Mouse (Mus musculus) gastrocnemius, adult 2 months (tissue): ENCODE measurements around the gene Usp48. TPM values are rescaled to one million over a fixed set of nuclear protein-coding genes. Genes with fewer than 3 reads are reported as not detected.
"Not testable (repeated sequence)": the region's sequence is repeated elsewhere in the genome, so short reads cannot be mapped to it uniquely, and the experiment has no call there.

Source experiments
- DNase-seq: peaks from one replicate; pipeline ENCODE4 v3.0.0; 2022
- H3K27ac ChIP-seq: fragments of 200-600 bp; 2 replicates; pipeline ENCODE4 v1.8.1; 2022; ENCODE audit warnings: mild to moderate bottlenecking
- H3K4me3 ChIP-seq: fragments of 200-600 bp; 2 replicates; pipeline ENCODE4 v1.8.1; 2022; ENCODE audit warnings: mild to moderate bottlenecking, moderate library complexity
- CTCF ChIP-seq: fragments of 200-600 bp; IDR thresholded peaks from 2 replicates; pipeline ENCODE4 v1.8.1; 2022; ENCODE audit warnings: antibody characterized with exemption, mild to moderate bottlenecking, moderate library complexity
- intact Hi-C: fragments of 180-260 bp; cut with DNase I; formaldehyde crosslinking; loops from one replicate; pipeline ENCODE4 v1.15.1; 2025
- long read RNA-seq, 2 experiments: library from polyadenylated mRNA; stranded (forward); transcript quantifications; one replicate each; pipeline ENCODE4 v2.0.0; 2021
- total RNA-seq, 2 experiments: library from RNA; stranded (reverse); gene quantifications; 2 replicates each; pipeline ENCODE4 v1.2.3; 2021

The Usp48 gene
- total RNA-seq, result 10 to 100 TPM; 28.1 to 36.1 TPM
- long read RNA-seq, experiment 1, full-length matches to known transcripts, result 1 of 38 reads
- long read RNA-seq, experiment 1, partial matches to known transcripts, result 2 of 38 reads
- long read RNA-seq, experiment 1, other reads (novel, unspliced or antisense), result 35 of 38 reads
- long read RNA-seq, experiment 2, full-length matches to known transcripts, result 4 of 30 reads
- long read RNA-seq, experiment 2, partial matches to known transcripts, result 12 of 30 reads
- long read RNA-seq, experiment 2, other reads (novel, unspliced or antisense), result 14 of 30 reads

GRCm38 (mm10) chr4:137593601-137594495 lies at the start of gene Usp48:
Usp48 (plus strand) TSS chr4:137593755.
- peak within 1 kb of the TSS; percentile 100 for H3K27ac ChIP-seq
- H3K4me3 ChIP-seq, result peak within 1 kb of the TSS; percentile 77
- TF ChIP-seq CTCF, result no peak
- DNase-seq, result peak; percentile 100
- intact Hi-C loops, result no loop called here

GRCm38 (mm10) chr4:137545568-137545967 lies 48.0 kb upstream of the Usp48 start:
- TF ChIP-seq CTCF, result no peak
- intact Hi-C loops, result loop anchor here (1.0 kb wide), 1 partner anchor 102 kb away; no protein-coding TSS in a partner anchor
- Histone ChIP-seq H3K27ac (no peak overlapping the region), H3K4me3 (no peak overlapping the region)
- DNase-seq, result no peak

- intact Hi-C loops, result no loop called here
- peak; percentile 76 for TF ChIP-seq CTCF
- Histone ChIP-seq H3K27ac (no peak overlapping the region), H3K4me3 (no peak overlapping the region)
- peak; percentile 69 for DNase-seq
Measured at GRCm38 (mm10) chr4:137546003-137546525, 47.5 kb upstream of the Usp48 start.

GRCm38 (mm10) chr4:137553466-137553865 lies 40.1 kb upstream of the Usp48 start:
- intact Hi-C loops, result no loop called here
- Histone ChIP-seq H3K27ac (no peak overlapping the region), H3K4me3 (no peak overlapping the region)
- no peak for DNase-seq
- TF ChIP-seq CTCF, result no peak

- DNase-seq, result no peak
- Histone ChIP-seq H3K4me3 (no peak overlapping the region), H3K27ac (no peak overlapping the region)
- intact Hi-C loops, result no loop called here
- TF ChIP-seq CTCF, result no peak
Measured at GRCm38 (mm10) chr4:137556673-137557210, 36.8 kb upstream of the Usp48 start.

GRCm38 (mm10) chr4:137569873-137570272 lies 23.7 kb upstream of the Usp48 start:
- DNase-seq, result no peak
- intact Hi-C loops, result no loop called here
- Histone ChIP-seq H3K4me3 (no peak overlapping the region), H3K27ac (no peak overlapping the region)
- no peak for TF ChIP-seq CTCF

GRCm38 (mm10) chr4:137574469-137574868 lies 19.1 kb upstream of the Usp48 start, which contains the start of gene Ldlrad2:
Ldlrad2 (minus strand) TSS chr4:137574569.
- Histone ChIP-seq H3K4me3 (no peak within 1 kb of the TSS), H3K27ac (no peak within 1 kb of the TSS)
- DNase-seq, result no peak
- no peak for TF ChIP-seq CTCF
- intact Hi-C loops, result no loop called here

GRCm38 (mm10) chr4:137577486-137577885 lies 16.1 kb upstream of the Usp48 start:
- Histone ChIP-seq H3K4me3 (no peak overlapping the region), H3K27ac (no peak overlapping the region)
- no peak for TF ChIP-seq CTCF
- no peak for DNase-seq
- intact Hi-C loops, result no loop called here

- intact Hi-C loops, result no loop called here
- Histone ChIP-seq H3K4me3 (peak overlapping the region; percentile 60), H3K27ac (no peak overlapping the region)
- TF ChIP-seq CTCF, result peak; percentile 86
- peak; percentile 73 for DNase-seq
Measured at GRCm38 (mm10) chr4:137578181-137578845, 15.2 kb upstream of the Usp48 start.

GRCm38 (mm10) chr4:137579789-137580188 lies 13.8 kb upstream of the Usp48 start:
- intact Hi-C loops, result no loop called here
- Histone ChIP-seq H3K27ac (no peak overlapping the region), H3K4me3 (no peak overlapping the region)
- DNase-seq, result no peak
- no peak for TF ChIP-seq CTCF

- no peak overlapping the region for H3K4me3 ChIP-seq
- TF ChIP-seq CTCF, result no peak
- DNase-seq, result no peak
- H3K27ac ChIP-seq, result no peak overlapping the region
- intact Hi-C loops, result no loop called here
Measured at GRCm38 (mm10) chr4:137580299-137580698, 13.3 kb upstream of the Usp48 start.

GRCm38 (mm10) chr4:137581815-137582214 lies 11.7 kb upstream of the Usp48 start:
- peak; percentile 6; the same call in 1 of the 2 replicates for TF ChIP-seq CTCF
- intact Hi-C loops, result no loop called here
- Histone ChIP-seq H3K4me3 (no peak overlapping the region), H3K27ac (no peak overlapping the region)
- peak; percentile 34 for DNase-seq

GRCm38 (mm10) chr4:137589095-137589494 lies 4.5 kb upstream of the Usp48 start:
- H3K4me3 ChIP-seq, intact Hi-C loops: not testable (repeated sequence)

More at GRCm38 (mm10) chr4:137589095-137589494, 4.5 kb upstream of the Usp48 start:
- not testable (repeated sequence) for H3K27ac ChIP-seq, DNase-seq
